Mouse (Mus musculus) frontal cortex, postnatal 14 days (tissue): ENCODE data around the gene 1700001C19Rik.

Source experiments
- DNase-seq, 2 experiments: peaks; one replicate each; pipeline ENCODE4 v3.0.0; 2022; ENCODE audit warnings: low spot score in 2 of 2

Gene 1700001C19Rik

GRCm38 (mm10) chr17:47436907-47437547 lies at the start of gene 1700001C19Rik:
Gene 1700001C19Rik, minus strand, starts transcription at chr17:47437376.
- DNase-seq: no peak

- DNase-seq: no peak
Observed at GRCm38 (mm10) chr17:47485791-47486190, 48.6 kb upstream of the 1700001C19Rik start.

- DNase-seq: no peak
Observed at GRCm38 (mm10) chr17:47484993-47485392, 47.8 kb upstream of the 1700001C19Rik start.

- DNase-seq: no peak
Observed at GRCm38 (mm10) chr17:47484241-47484921, 47.2 kb upstream of the 1700001C19Rik start.

GRCm38 (mm10) chr17:47482401-47482800 lies 45.2 kb upstream of the 1700001C19Rik start:
- DNase-seq: peak in 1 of 2 experiments; percentile 28

- no peak for DNase-seq
Observed at GRCm38 (mm10) chr17:47479887-47480286, 42.7 kb upstream of the 1700001C19Rik start.

- no peak for DNase-seq
Observed at GRCm38 (mm10) chr17:47475714-47476113, 38.5 kb upstream of the 1700001C19Rik start.

- no peak for DNase-seq
Observed at GRCm38 (mm10) chr17:47475181-47475580, 38.0 kb upstream of the 1700001C19Rik start.

- no peak for DNase-seq
Observed at GRCm38 (mm10) chr17:47474250-47474649, 37.1 kb upstream of the 1700001C19Rik start.

- no peak for DNase-seq
Observed at GRCm38 (mm10) chr17:47473434-47473974, 36.3 kb upstream of the 1700001C19Rik start.

GRCm38 (mm10) chr17:47472435-47473350 lies 35.5 kb upstream of the 1700001C19Rik start:
- no peak for DNase-seq

GRCm38 (mm10) chr17:47470686-47471085 lies 33.5 kb upstream of the 1700001C19Rik start:
- no peak for DNase-seq

GRCm38 (mm10) chr17:47470121-47470520 lies 32.9 kb upstream of the 1700001C19Rik start:
- no peak for DNase-seq

- DNase-seq: no peak
Observed at GRCm38 (mm10) chr17:47469642-47470041, 32.5 kb upstream of the 1700001C19Rik start.

- no peak for DNase-seq
Observed at GRCm38 (mm10) chr17:47468466-47468865, 31.3 kb upstream of the 1700001C19Rik start.

GRCm38 (mm10) chr17:47468063-47468462 lies 30.9 kb upstream of the 1700001C19Rik start:
- DNase-seq: no peak

GRCm38 (mm10) chr17:47467659-47468058 lies 30.5 kb upstream of the 1700001C19Rik start:
- no peak for DNase-seq

GRCm38 (mm10) chr17:47466284-47466683 lies 29.1 kb upstream of the 1700001C19Rik start:
- no peak for DNase-seq

GRCm38 (mm10) chr17:47465016-47465415 lies 27.8 kb upstream of the 1700001C19Rik start:
- no peak for DNase-seq

GRCm38 (mm10) chr17:47464248-47464965 lies 27.2 kb upstream of the 1700001C19Rik start:
- no peak for DNase-seq

- no peak for DNase-seq
Observed at GRCm38 (mm10) chr17:47462728-47463388, 25.7 kb upstream of the 1700001C19Rik start.
